Mouse (Mus musculus) stomach, embryonic 14.5 days (tissue): ENCODE measurements around the gene Zbtb16. TPM values are rescaled to one million over a fixed set of nuclear protein-coding genes. Genes with fewer than 3 reads are reported as not detected.
A peak's percentile ranks its signal among the peaks of the same experiment; 100 is the strongest.

Source experiments
- ATAC-seq: fragments of 200-750 bp; cut with Nextera tagmentation; 2 replicates; pipeline ENCODE4 v1.8.0; 2017; ENCODE audit warnings: low read depth, moderate TSS enrichment; ENCODE audit not compliant: insufficient number of reproducible peaks, insufficient read depth, low FRiP score
- H3K27ac ChIP-seq: fragments of 300-500 bp; sonication (generic); 2 replicates; pipeline ENCODE4 v1.5.1; 2014; ENCODE audit warnings: mild to moderate bottlenecking, low read length, moderate library complexity, mixed read lengths
- H3K27me3 ChIP-seq: fragments of 300-500 bp; sonication (generic); 2 replicates; pipeline ENCODE4 v1.6.1; 2014; ENCODE audit warnings: low read length, control low read depth, mixed read lengths; ENCODE audit not compliant: control insufficient read depth, insufficient read depth
- H3K36me3 ChIP-seq: fragments of 300-500 bp; sonication (generic); 2 replicates; pipeline ENCODE4 v1.6.1; 2014; ENCODE audit warnings: mild to moderate bottlenecking, control low read depth, low read length, moderate library complexity, mixed read lengths; ENCODE audit not compliant: control insufficient read depth, insufficient read depth
- H3K4me1 ChIP-seq: fragments of 300-500 bp; sonication (generic); 2 replicates; pipeline ENCODE4 v1.6.1; 2014; ENCODE audit warnings: low read length, control low read depth, mixed read lengths; ENCODE audit not compliant: control insufficient read depth, insufficient read depth
- H3K4me2 ChIP-seq: fragments of 300-500 bp; sonication (generic); replicated peaks from 2 replicates; pipeline ENCODE4 v1.6.1; 2014; ENCODE audit warnings: low read depth, low read length, control low read depth
- H3K4me3 ChIP-seq: fragments of 300-500 bp; sonication (generic); 2 replicates; pipeline ENCODE4 v1.5.1; 2014; ENCODE audit warnings: low read depth, low read length, control low read depth
- H3K9ac ChIP-seq: fragments of 300-500 bp; sonication (generic); replicated peaks from 2 replicates; pipeline ENCODE4 v1.6.1; 2014; ENCODE audit warnings: low read depth, mild to moderate bottlenecking, control low read depth, low read length, moderate library complexity, mixed read lengths
- H3K9me3 ChIP-seq: fragments of 300-500 bp; sonication (generic); 2 replicates; pipeline ENCODE4 v1.6.1; 2016; ENCODE audit warnings: low read depth, low read length, control low read depth; ENCODE audit not compliant: control insufficient read depth
- WGBS: fragments of 180-500 bp; shearing (Covaris S2); extraction: QIAGEN DNeasy Blood & Tissue Kit; methylation state at CpG from one replicate; pipeline ENCODE4 v1.1.7; 2014; 5-methylcytosine and 5-hydroxymethylcytosine counted together
- polyA plus RNA-seq: library from polyadenylated mRNA; unstranded; fragments of >200 nt; fragmentation: Nextera tagmentation; extraction: Ambion mirVana; gene quantifications from 2 replicates; pipeline ENCODE4 v1.2.1, GENCODE M21; 2014

The Zbtb16 gene
- polyA plus RNA-seq, 1 experiment from 2014 or later: 6.6 TPM

- ATAC-seq: no peak
- H3K4me2 ChIP-seq: no peak overlapping the region
- H3K4me3 ChIP-seq: no peak overlapping the region
- WGBS: 75% methylated on average over 2 of the region's 2 CpGs
- 0 out of 2 replicates have a peak, but pooled peaks cover 5% of the 10 kb centered on the region for H3K27me3 ChIP-seq
- no peak overlapping the region for H3K9ac ChIP-seq
- peaks cover 12% of the 10 kb centered on the region for H3K4me1 ChIP-seq
- H3K27ac ChIP-seq: no peak overlapping the region
- no peaks in the 10 kb centered on the region for H3K36me3 ChIP-seq
- H3K9me3 ChIP-seq: no peaks in the 10 kb centered on the region
Measured at GRCm38 (mm10) chr9:48650846-48651245, 185.2 kb downstream of the Zbtb16 start.

DNA sequence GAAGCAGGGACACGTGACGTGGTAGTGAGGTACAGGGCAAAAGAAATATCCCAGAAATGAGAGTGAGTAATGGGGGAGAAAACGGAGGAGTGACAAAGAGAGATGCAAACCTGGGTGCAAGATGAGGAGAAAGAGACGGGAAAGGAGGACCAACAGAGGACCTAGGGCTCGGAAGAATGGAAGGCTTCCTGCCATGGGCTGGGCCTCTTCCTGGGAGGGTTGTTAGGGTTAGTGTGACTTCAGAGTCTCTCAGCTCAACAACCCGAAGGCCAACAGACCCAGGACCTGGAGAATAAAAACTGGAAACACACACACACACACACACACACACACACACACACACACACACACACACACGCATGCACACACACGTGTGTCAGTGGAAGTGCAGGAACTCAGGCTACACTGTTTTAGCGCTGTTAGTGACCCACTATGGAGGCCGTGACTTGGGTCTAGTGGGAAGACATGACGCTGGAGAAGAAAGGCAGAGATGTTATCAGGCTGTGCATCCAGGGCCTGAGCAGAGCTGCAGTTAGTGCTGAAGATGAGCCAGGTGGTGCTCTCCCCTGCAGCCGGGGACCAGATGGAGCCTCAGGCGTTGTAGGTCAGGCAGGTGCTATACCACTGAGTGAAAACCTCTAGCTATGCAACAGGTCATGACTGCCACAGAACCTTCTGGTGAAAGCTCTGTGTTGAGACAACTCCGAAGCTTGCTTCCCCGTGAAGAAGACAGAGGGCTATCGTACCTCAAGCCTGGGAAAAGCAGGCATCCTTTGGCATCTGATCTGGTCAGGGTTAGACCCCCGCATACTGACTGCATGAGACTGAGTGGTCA, 186.0 kb downstream of the Zbtb16 start:
- Histone ChIP-seq H3K9ac (no peak overlapping the region), H3K27ac (no peak overlapping the region), H3K36me3 (no peaks in the 10 kb centered on the region), H3K27me3 (0 out of 2 replicates have a peak, but pooled peaks cover 5% of the 10 kb centered on the region), H3K4me1 (peaks cover 10% of the 10 kb centered on the region), H3K4me2 (no peak overlapping the region), H3K9me3 (no peaks in the 10 kb centered on the region), H3K4me3 (no peak overlapping the region)
- 47% methylated on average over 17 of the region's 17 CpGs for WGBS
- no peak for ATAC-seq

GRCm38 (mm10) chr9:48649098-48649766, 186.8 kb downstream of the Zbtb16 start:
- peak; percentile 35 for ATAC-seq
- Histone ChIP-seq H3K4me3 (0 out of 2 replicates have a peak overlapping the region, but pooled peaks have one; percentile 4), H3K4me1 (peaks cover 10% of the 10 kb centered on the region), H3K9ac (no peak overlapping the region), H3K27ac (no peak overlapping the region), H3K4me2 (peak overlapping the region; percentile 28), H3K27me3 (0 out of 2 replicates have a peak, but pooled peaks cover 5% of the 10 kb centered on the region), H3K9me3 (peaks cover 3% of the 10 kb centered on the region; the same call in 1 of the 2 replicates), H3K36me3 (no peaks in the 10 kb centered on the region)
- WGBS: 3% methylated on average over 22 of the region's 22 CpGs

- Histone ChIP-seq H3K27ac (no peak overlapping the region), H3K9me3 (peaks cover 6% of the 10 kb centered on the region; the same call in 1 of the 2 replicates), H3K4me1 (peaks cover 10% of the 10 kb centered on the region), H3K9ac (no peak overlapping the region), H3K4me2 (peak overlapping the region; percentile 28), H3K36me3 (no peaks in the 10 kb centered on the region), H3K4me3 (no peak overlapping the region), H3K27me3 (0 out of 2 replicates have a peak, but pooled peaks cover 5% of the 10 kb centered on the region)
- 42% methylated on average over 12 of the region's 12 CpGs for WGBS
- no peak for ATAC-seq
Measured at GRCm38 (mm10) chr9:48648285-48649097, 187.5 kb downstream of the Zbtb16 start.

DNA sequence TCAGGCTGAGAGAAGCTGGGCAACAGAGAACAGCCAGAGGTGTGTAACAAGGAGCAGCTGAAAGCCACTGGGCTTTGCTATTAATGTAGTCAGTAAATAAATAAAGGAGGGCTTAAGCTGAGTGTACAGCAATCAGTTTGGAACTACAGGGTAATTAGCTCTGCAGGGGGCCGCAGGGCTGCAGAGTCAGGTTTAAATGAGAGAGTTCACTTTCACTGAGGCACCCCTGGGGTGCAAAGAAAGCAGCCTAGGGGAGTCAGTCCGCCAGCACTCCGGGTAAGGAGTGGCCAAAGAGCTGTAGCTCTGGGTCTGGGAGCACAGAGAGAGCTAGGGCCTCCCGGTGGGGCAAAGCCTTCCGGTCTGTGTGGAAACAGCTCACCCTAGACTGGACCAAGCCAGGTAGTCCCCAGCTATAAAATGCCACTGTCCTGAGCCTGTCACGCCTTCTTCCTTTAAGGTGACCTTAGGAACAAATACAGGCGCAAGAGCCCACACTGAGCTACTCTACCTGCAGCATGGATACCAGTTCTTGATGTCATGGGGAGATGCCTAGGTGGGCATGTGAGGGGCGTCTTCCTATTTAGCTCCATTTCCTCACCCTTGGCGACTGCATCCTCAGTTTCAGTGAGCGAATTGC, 188.3 kb downstream of the Zbtb16 start:
- Histone ChIP-seq H3K9me3 (peaks cover 6% of the 10 kb centered on the region; the same call in 1 of the 2 replicates), H3K9ac (no peak overlapping the region), H3K36me3 (no peaks in the 10 kb centered on the region), H3K4me1 (peaks cover 10% of the 10 kb centered on the region), H3K4me2 (no peak overlapping the region), H3K27me3 (0 out of 2 replicates have a peak, but pooled peaks cover 5% of the 10 kb centered on the region), H3K27ac (no peak overlapping the region), H3K4me3 (no peak overlapping the region)
- no peak for ATAC-seq
- 41% methylated on average over 10 of the region's 10 CpGs for WGBS

DNA sequence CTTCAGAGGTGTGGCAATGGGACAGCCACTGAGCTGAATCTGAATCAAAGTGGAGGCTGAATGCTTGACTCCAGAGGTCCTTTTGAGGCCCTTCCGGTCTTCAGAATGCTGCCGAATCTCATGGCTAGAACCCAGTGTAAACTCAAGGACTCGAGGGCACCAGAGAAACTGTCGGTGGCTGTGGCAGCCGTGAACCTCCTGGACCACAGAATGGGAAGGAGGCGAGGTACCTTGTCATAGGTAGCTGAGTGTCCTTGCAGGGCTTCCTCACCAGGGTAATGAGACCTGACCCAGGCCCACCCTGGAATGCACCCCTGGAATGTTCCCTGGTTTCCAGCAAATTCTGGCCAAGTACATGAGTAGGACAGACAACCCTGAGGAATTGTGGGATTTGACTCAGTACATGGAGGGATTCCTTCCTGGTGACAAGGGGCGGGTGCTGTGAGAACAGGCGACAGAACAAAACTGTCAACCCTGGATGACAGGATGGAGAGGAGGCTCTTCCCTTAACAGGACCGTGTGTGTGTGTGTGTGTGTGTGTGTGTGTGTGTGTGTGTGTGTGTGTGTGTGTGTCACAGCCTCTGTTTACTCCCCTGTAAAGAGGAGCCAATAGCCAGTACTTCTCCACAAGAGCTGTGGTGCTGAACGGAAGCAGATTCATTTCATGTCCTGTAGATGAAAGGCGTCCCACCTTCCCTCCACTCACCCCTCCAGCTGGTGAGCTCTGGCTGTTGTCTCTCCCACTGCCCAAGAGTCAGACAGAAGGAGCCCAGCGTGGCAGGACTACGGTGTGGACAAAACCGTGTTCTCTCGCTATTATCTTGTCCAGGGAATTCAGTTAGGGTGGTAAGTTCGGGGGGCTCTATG, 189.0 kb downstream of the Zbtb16 start:
- no peak overlapping the region for H3K27ac ChIP-seq
- peaks cover 10% of the 10 kb centered on the region for H3K4me1 ChIP-seq
- no peak overlapping the region for H3K4me2 ChIP-seq
- H3K9ac ChIP-seq: no peak overlapping the region
- no peak for ATAC-seq
- H3K9me3 ChIP-seq: peaks cover 6% of the 10 kb centered on the region; the same call in 1 of the 2 replicates
- WGBS: 65% methylated on average over 16 of the region's 16 CpGs
- H3K4me3 ChIP-seq: no peak overlapping the region
- no peaks in the 10 kb centered on the region for H3K36me3 ChIP-seq
- 0 out of 2 replicates have a peak, but pooled peaks cover 5% of the 10 kb centered on the region for H3K27me3 ChIP-seq

DNA sequence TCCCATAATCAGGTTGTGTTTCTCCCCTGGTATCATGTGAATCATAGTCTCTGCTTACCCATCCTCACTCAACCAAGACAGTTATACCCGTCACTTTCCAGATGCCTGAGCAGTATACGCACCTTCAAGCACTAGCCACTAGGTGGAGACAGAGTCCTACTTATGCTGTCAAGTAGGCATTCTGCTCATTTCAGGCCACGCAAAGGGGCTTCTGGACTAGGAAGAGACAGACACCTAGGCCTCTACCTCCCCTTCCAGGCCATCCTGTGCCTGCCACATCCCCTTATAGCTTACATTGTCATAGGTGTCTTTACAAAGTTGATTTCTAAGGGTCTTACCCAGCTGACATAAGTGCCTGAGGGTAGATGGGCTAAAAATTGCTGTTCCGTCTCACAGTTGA, 189.8 kb downstream of the Zbtb16 start:
- WGBS: 26% methylated on average over 4 of the region's 4 CpGs
- Histone ChIP-seq H3K9ac (no peak overlapping the region), H3K9me3 (peaks cover 6% of the 10 kb centered on the region; the same call in 1 of the 2 replicates), H3K36me3 (no peaks in the 10 kb centered on the region), H3K4me2 (no peak overlapping the region), H3K4me1 (peaks cover 10% of the 10 kb centered on the region), H3K27ac (no peak overlapping the region), H3K4me3 (no peak overlapping the region), H3K27me3 (0 out of 2 replicates have a peak, but pooled peaks cover 5% of the 10 kb centered on the region)
- no peak for ATAC-seq
